8 mouse cellular contexts compared by ENCODE assay signal in genomic region chrX:150656908-150657796, GRCm38 (mm10). TPM values are rescaled to one million over a fixed set of nuclear protein-coding genes. Genes with fewer than 3 reads are reported as not detected.
DNase-seq lines count a peak whose midpoint lies in the region; ATAC-seq and TF ChIP-seq lines count a peak whose summit lies in the region.

Gene Tro, minus strand, starts transcription at chrX:150657583.

- ATAC-seq in forebrain, postnatal 0 days = peak; percentile 88
- no peak for ATAC-seq in liver, embryonic 16.5 days (ENCODE audit: low read depth)
- no peak for ATAC-seq in megakaryocyte progenitor cell, adult 5-6 weeks (replicated peaks; ENCODE audit: poor library complexity)

- H3K9me3 ChIP-seq in forebrain, postnatal 0 days (ENCODE audit: low read length) = no peaks in the 10 kb centered on the region
- no peaks in the 10 kb centered on the region for H3K9me3 ChIP-seq in liver, embryonic 16.5 days (replicated peaks; ENCODE audit: control insufficient read depth, low read length)

- no peak for DNase-seq in kidney, adult 2 months
- DNase-seq in kidney, adult 18-20 months = no peak
- peak; percentile 71 to 73 for DNase-seq in cerebellum, adult 2 months
- DNase-seq in forebrain, postnatal 0 days = peak; percentile 80
- DNase-seq in kidney, postnatal 14 days = peak; percentile 1

- WGBS in kidney, adult 2 months = 3% methylated on average over 36 of the region's 37 CpGs
- 11% methylated on average over 34 of the region's 37 CpGs for WGBS in cerebellum, adult 2 months
- 31% methylated on average over 37 of the region's 37 CpGs for WGBS in forebrain, postnatal 0 days
- WGBS in liver, embryonic 16.5 days (ENCODE audit: insufficient replicate concordance) = 22% methylated on average over 37 of the region's 37 CpGs
- WGBS in small intestine, adult 2 months = 20% methylated on average over 36 of the region's 37 CpGs

- H3K27me3 ChIP-seq in kidney, adult 2 months (replicated peaks; ENCODE audit: control insufficient read depth, insufficient read depth, low read length) = no peaks in the 10 kb centered on the region
- no peaks in the 10 kb centered on the region for H3K27me3 ChIP-seq in cerebellum, adult 2 months (ENCODE audit: control insufficient read depth, insufficient read depth, low read length)
- H3K27me3 ChIP-seq in forebrain, postnatal 0 days (ENCODE audit: insufficient read depth, low read length) = no peaks in the 10 kb centered on the region
- peaks cover 23% of the 10 kb centered on the region for H3K27me3 ChIP-seq in liver, embryonic 16.5 days (ENCODE audit: control insufficient read depth, insufficient read depth, low read depth, low read length)
- no peaks in the 10 kb centered on the region for H3K27me3 ChIP-seq in small intestine, adult 2 months (ENCODE audit: control insufficient read depth, insufficient read depth, low read length)

- no peak within 1 kb of the TSS for H3K27ac ChIP-seq in kidney, adult 2 months (ENCODE audit: insufficient read depth, low read depth, low read length)
- peak within 1 kb of the TSS; percentile 87 for H3K27ac ChIP-seq in cerebellum, adult 2 months (ENCODE audit: insufficient read depth, low read length)
- H3K27ac ChIP-seq in forebrain, postnatal 0 days (ENCODE audit: low read depth, low read length) = peak within 1 kb of the TSS; percentile 76
- H3K27ac ChIP-seq in liver, embryonic 16.5 days (ENCODE audit: low read length) = no peak within 1 kb of the TSS
- H3K27ac ChIP-seq in small intestine, adult 2 months (ENCODE audit: insufficient read depth, low read depth, low read length) = no peak within 1 kb of the TSS

- H3K4me2 ChIP-seq in forebrain, postnatal 0 days (ENCODE audit: low read depth) = peak within 1 kb of the TSS; percentile 41
- peak within 1 kb of the TSS; percentile 37; the same call in 1 of the 2 replicates for H3K4me2 ChIP-seq in liver, embryonic 16.5 days (ENCODE audit: low read depth, low read length)

- TF ChIP-seq CTCF in kidney, adult 2 months (conservative IDR thresholded peaks at IDR 0.05; ENCODE audit: insufficient read depth, insufficient read length, low read depth, low read length) = no peak
- peak; percentile 19; the same call in 1 of the 2 replicates for TF ChIP-seq CTCF in cerebellum, adult 2 months (IDR thresholded peaks at IDR 0.05; ENCODE audit: borderline replicate concordance, insufficient read depth, low read depth, low read length)
- peak; percentile 47 for TF ChIP-seq CTCF in forebrain, postnatal 0 days (IDR thresholded peaks at IDR 0.05; ENCODE audit: low read depth)
- no peak for TF ChIP-seq CTCF in small intestine, adult 2 months (IDR thresholded peaks at IDR 0.05; ENCODE audit: extremely low read depth, insufficient read length, insufficient replicate concordance, low read depth, low read length)

- peak within 1 kb of the TSS; percentile 61 for H3K9ac ChIP-seq in forebrain, postnatal 0 days
- no peak within 1 kb of the TSS for H3K9ac ChIP-seq in liver, embryonic 16.5 days (ENCODE audit: low read depth, low read length)

- peak within 1 kb of the TSS; percentile 18; the same call in 1 of the 2 replicates for H3K4me3 ChIP-seq in kidney, adult 2 months (ENCODE audit: insufficient read depth, low read depth, low read length)
- H3K4me3 ChIP-seq in cerebellum, adult 2 months (replicated peaks; ENCODE audit: insufficient read depth, low read depth, low read length) = peak within 1 kb of the TSS; percentile 98
- H3K4me3 ChIP-seq in forebrain, postnatal 0 days (ENCODE audit: low read depth, low read length) = peak within 1 kb of the TSS; percentile 54
- H3K4me3 ChIP-seq in liver, embryonic 16.5 days (ENCODE audit: low read depth, low read length) = peak within 1 kb of the TSS; percentile 24
- peak within 1 kb of the TSS; percentile 16 for H3K4me3 ChIP-seq in small intestine, adult 2 months (ENCODE audit: low read depth, low read length)

- H3K36me3 ChIP-seq in kidney, adult 2 months (ENCODE audit: control insufficient read depth, insufficient read depth, low read length) = no peaks in the 10 kb centered on the region
- 0 out of 2 replicates have a peak, but pooled peaks cover 5% of the 10 kb centered on the region for H3K36me3 ChIP-seq in forebrain, postnatal 0 days (ENCODE audit: insufficient read depth)
- H3K36me3 ChIP-seq in liver, embryonic 16.5 days (ENCODE audit: control insufficient read depth, insufficient read depth) = no peaks in the 10 kb centered on the region
- H3K36me3 ChIP-seq in small intestine, adult 2 months (ENCODE audit: control insufficient read depth, insufficient read depth, low read length) = no peaks in the 10 kb centered on the region

- no peaks in the 10 kb centered on the region for H3K4me1 ChIP-seq in kidney, adult 2 months (ENCODE audit: control insufficient read depth, insufficient read depth, low read length)
- H3K4me1 ChIP-seq in cerebellum, adult 2 months (ENCODE audit: control insufficient read depth, insufficient read depth, low read length) = no peaks in the 10 kb centered on the region
- no peaks in the 10 kb centered on the region for H3K4me1 ChIP-seq in forebrain, postnatal 0 days (ENCODE audit: insufficient read depth)
- no peaks in the 10 kb centered on the region for H3K4me1 ChIP-seq in liver, embryonic 16.5 days (ENCODE audit: control insufficient read depth, low read depth, low read length)
- no peaks in the 10 kb centered on the region for H3K4me1 ChIP-seq in small intestine, adult 2 months (ENCODE audit: control insufficient read depth, insufficient read depth, insufficient read length, low read length)

- no peak for TF ChIP-seq POLR2A in kidney, adult 2 months (IDR thresholded peaks at IDR 0.05; ENCODE audit: low read depth, low read length)
- peak; percentile 64; the same call in 1 of the 2 replicates for TF ChIP-seq POLR2A in cerebellum, adult 2 months (IDR thresholded peaks at IDR 0.05; ENCODE audit: borderline replicate concordance, insufficient read depth, low read length)
- TF ChIP-seq POLR2A in small intestine, adult 2 months (IDR thresholded peaks at IDR 0.05; ENCODE audit: low read depth, low read length) = no peak

RNA-seq across cellular contexts. Expression of gene Tro, which starts in this region (rescaled TPM):
- 0.69 and 0.83 TPM in 2 replicates for polyA plus RNA-seq in kidney, adult 2 months (2012; rRNA removed)
- 79.9 and 82.8 TPM in 2 replicates for polyA plus RNA-seq in cerebellum, adult 2 months (2012; rRNA removed)
- total RNA-seq in forebrain, postnatal 0 days (2014; rRNA removed) = 127 and 186 TPM in 2 replicates
- polyA plus RNA-seq in forebrain, postnatal 0 days (2015; fragmentation: Nextera tagmentation; extraction: Ambion mirVana) = 51.8 and 61.8 TPM in 2 replicates
- polyA plus RNA-seq in liver, embryonic 16.5 days (2015; fragmentation: Nextera tagmentation; extraction: Ambion mirVana) = 0.81 and 0.91 TPM in 2 replicates
- polyA plus RNA-seq in small intestine, adult 2 months (2012; rRNA removed) = 0.53 TPM in 2 replicates
- not detected in 2 replicates for total RNA-seq in megakaryocyte progenitor cell, adult 5-6 weeks (2015)
- total RNA-seq in megakaryocyte progenitor cell, adult 5-6 weeks (2017) = not detected in 2 replicates

Comparison
In these comparisons a context has a peak if more than half of its experiments do, and no peak if none do; other contexts are left out.
1. RNA of gene Tro (total RNA-seq): 127 to 186 TPM in forebrain, postnatal 0 days; not detected in megakaryocyte progenitor cell, adult 5-6 weeks; every median in the first group is over 100 times any median in the second.
2. RNA of gene Tro (polyA plus RNA-seq): 79.9 to 82.8 TPM in cerebellum, adult 2 months and 51.8 to 61.8 TPM in forebrain, postnatal 0 days; 0.81 to 0.91 TPM in liver, embryonic 16.5 days, 0.69 to 0.83 TPM in kidney, adult 2 months and 0.53 TPM in small intestine, adult 2 months; every median in the first group is over 10 times any median in the second.
3. DNase-seq: peak in cerebellum, adult 2 months (2 of 2), forebrain, postnatal 0 days (single experiment) and kidney, postnatal 14 days (single experiment); none in kidney, adult 2 months (single experiment) and kidney, adult 18-20 months (single experiment).
4. H3K27ac ChIP-seq: peak in cerebellum, adult 2 months (single experiment) and forebrain, postnatal 0 days (single experiment); none in kidney, adult 2 months (single experiment), liver, embryonic 16.5 days (single experiment) and small intestine, adult 2 months (single experiment).
5. H3K4me3 ChIP-seq: peak in every context shown above with its lines; median percentile 98 in cerebellum, adult 2 months; 54 in forebrain, postnatal 0 days; 24 in liver, embryonic 16.5 days; 18 in kidney, adult 2 months; 16 in small intestine, adult 2 months.
6. CTCF ChIP-seq: peak in cerebellum, adult 2 months (single experiment) and forebrain, postnatal 0 days (single experiment); none in kidney, adult 2 months (single experiment) and small intestine, adult 2 months (single experiment).